Mouse (Mus musculus) forelimb bud, embryonic 11.5 days (tissue): Measurements from ENCODE around the gene Ndufa6.
"Not testable (repeated sequence)": the region's sequence is repeated elsewhere in the genome, so short reads cannot be mapped to it uniquely, and the experiment has no call there.

Experiments used
- DNase-seq: peaks from one replicate; pipeline ENCODE4 v3.0.0-alpha.2; 2012; ENCODE audit warnings: low read depth, low spot score

The Ndufa6 gene

GRCm38 (mm10) chr15:82368146-82368545, 14.0 kb upstream of the Ndufa6 start:
- DNase-seq = no peak

GRCm38 (mm10) chr15:82364561-82364960, 10.4 kb upstream of the Ndufa6 start:
- not testable (repeated sequence) for DNase-seq

DNA sequence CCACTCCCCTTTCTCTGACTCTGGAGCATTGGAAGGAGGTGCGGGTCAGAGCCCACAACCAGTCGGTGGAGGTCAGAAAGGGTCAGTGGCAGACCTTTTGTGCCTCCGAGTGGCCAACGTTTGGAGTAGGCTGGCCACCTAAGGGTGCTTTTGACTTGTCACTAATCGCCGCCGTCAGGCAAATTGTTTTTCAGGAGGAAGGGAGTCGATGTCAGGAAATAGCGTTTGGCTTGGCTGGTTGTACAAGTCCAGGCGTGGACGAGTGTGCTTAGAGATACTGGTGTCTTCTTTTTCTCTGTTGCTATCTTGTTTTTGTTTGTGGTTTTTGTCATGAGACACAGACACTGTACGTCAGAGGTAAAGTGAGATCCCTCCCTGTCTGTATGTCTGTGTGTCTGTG, 9.7 kb upstream of the Ndufa6 start:
- DNase-seq = not testable (repeated sequence)

DNA sequence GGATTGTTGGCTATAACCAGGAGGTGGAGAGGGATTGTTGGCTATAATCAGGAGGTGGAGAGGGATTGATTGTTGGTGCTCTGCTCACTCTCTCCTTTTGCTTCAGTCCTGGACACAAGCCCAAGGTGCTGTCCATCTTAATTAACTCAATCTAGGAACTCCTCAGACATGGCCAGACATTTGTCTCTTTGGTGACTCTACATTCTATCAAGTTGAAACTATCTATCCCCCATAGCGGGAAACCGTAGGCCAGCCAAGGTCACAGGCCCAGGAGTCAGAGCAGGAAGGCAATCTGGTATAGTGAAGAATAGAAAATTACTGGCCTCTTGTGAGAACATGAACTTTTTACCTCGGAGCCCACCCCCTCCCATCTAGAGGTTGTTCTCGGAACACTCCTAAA, 8.1 kb upstream of the Ndufa6 start:
- no peak for DNase-seq

GRCm38 (mm10) chr15:82361459-82362018, 7.4 kb upstream of the Ndufa6 start:
- no peak for DNase-seq

DNA sequence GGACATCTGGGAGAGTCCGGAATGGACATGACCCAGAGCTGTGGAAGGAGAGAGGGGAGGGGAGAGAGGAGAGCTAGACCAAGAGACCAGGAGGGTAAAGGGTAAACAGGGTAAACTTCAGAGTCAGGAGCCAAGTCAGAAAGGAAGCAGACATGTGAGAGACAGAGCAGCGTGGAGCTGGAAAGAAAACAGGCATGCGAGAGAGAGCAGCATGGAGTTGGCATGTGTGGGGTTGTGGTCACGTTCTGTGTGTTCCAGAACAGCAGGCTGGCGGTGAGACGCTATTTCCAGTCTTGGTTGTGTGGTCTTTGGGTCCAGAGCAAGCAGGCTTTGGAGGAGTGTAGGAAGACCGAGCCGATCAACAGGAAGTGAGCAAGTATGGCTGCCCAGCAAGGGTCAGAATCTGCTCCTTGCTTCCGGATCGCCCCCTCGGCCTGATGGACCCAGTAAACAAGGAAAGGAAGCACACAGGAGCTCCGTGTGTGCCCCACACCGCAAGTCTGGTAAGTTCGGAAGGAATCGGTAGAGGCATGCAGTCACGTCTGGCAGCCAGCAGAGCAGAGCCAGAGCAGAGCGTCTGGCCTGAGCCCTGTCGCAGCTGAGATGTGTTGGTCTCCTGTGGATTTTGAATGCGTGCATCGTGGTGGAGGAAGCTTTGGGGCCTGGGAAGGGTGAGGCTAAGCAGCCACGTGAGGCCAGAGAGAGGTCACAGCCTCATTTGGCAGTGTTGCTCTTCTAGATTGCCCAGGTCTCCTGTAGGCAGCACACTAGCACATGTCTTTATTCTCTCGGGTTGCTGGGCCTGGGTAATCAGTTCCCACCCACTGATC, 4.5 kb upstream of the Ndufa6 start:
- DNase-seq = no peak

- no peak for DNase-seq
These were observed 393 bp downstream of the Ndufa6 start for GRCm38 (mm10) chr15:82353745-82354113.

DNA sequence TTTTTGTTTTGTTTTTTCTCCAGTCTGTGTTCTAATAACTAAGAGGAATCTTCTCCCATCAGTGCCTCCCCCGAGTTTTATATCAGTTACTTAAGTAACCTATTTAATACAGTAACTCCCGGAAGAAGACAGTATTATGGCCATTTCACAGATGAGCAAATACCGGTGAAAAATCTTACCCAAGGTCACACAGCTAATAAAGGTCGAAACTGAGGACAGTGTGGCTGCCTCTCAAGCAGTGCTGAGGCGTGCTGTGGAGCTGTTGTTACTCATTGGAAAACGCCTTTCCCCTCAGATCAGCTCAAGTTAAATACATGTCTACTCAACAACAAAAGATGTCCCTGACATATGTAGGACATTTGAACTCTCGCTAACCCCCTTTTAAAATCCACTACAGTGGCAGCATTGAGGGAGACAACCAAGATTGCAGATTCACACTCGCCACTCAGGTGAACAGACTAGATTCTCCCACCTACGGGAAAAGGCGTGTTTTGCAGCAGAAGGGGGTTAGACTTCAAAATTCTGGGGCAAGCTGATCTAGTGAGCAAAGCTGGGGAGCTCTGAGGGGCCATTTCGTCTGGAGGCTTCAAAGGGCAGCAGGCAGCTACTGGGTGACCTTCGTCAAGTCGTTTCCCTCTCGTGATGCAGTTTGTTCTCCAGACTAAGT, 911 bp downstream of the Ndufa6 start:
- no peak for DNase-seq

GRCm38 (mm10) chr15:82351480-82351879, 2.6 kb downstream of the Ndufa6 start:
- no peak for DNase-seq

- no peak for DNase-seq
These were observed 3.8 kb downstream of the Ndufa6 start for GRCm38 (mm10) chr15:82350349-82350748.

GRCm38 (mm10) chr15:82348999-82349341, 5.2 kb downstream of the Ndufa6 start:
- DNase-seq = no peak

DNA sequence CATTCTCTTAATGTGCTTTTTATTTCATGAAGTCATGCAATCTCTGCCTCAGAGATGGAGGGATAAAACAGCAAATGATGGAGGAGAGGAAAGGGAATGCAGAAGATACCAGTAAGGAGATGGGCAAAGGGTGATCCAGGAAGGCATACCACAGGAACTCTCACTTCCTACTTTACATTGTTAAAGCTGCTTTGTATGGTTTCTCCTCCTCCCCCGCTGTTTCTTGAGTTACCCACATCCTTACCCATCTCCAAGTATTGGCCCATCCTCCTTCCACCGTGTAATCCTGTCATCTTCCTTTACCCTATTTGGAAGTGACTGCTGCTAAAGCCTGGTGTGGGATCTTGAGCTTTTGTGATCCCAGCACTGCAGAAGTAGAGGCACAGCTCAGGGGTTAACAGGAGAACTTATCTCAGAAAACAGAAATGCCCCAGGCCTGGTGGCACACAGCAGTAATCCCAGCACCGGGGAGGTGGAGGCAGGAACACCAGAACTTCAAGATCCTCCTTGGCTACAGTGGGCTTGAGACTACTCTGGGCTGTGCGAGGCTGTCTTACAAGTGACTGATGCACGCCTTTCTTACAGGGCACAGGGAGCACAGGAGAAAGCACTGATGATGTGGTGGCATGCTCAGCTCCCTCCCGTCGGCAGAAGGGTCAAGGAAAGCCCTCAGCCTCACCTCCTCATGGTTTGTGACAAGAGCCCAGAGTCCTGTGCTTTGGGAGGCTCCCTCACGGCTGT, 5.7 kb downstream of the Ndufa6 start:
- DNase-seq = no peak

DNA sequence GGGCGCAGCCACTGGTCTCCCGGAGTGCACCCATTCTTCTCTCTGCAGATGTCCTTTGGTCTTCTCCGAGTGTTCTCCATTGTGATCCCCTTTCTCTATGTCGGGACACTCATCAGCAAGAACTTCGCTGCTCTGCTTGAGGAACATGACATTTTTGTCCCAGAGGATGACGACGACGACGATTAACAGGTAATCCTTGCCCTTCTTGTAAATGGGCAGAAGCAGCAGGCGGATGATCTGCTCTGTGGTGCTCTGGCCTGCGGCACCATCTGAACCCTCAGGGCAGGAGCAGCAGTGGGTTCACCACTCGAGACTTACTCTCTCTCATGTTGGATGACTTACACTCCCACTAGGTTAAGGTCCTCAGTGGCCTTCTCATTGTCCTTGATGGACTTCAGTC, 6.3 kb downstream of the Ndufa6 start:
- DNase-seq = no peak

DNA sequence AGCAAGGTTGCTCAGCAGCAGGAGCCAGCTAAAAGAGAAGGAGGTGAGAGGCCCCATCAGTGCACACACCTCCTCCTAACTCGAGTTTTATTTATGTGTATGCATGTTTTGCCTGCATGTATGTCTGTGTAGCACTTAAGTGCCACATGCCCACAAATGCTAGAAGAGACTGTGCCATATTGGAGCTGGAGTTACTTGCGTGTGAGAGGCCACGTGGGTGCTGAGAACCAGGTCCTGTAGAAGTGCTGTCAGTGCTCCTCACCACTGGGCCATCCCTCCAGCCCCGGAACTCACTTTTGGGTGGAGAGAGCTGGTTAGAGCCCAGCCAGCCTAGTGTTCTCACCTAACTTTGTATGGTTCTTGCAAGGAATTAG, 6.8 kb downstream of the Ndufa6 start:
- no peak for DNase-seq

- no peak for DNase-seq
These were observed 7.4 kb downstream of the Ndufa6 start for GRCm38 (mm10) chr15:82346580-82347302.

GRCm38 (mm10) chr15:82345820-82346470, 8.2 kb downstream of the Ndufa6 start:
- DNase-seq = peak; percentile 99

- DNase-seq = no peak
These were observed 9.2 kb downstream of the Ndufa6 start for GRCm38 (mm10) chr15:82344971-82345370.

DNA sequence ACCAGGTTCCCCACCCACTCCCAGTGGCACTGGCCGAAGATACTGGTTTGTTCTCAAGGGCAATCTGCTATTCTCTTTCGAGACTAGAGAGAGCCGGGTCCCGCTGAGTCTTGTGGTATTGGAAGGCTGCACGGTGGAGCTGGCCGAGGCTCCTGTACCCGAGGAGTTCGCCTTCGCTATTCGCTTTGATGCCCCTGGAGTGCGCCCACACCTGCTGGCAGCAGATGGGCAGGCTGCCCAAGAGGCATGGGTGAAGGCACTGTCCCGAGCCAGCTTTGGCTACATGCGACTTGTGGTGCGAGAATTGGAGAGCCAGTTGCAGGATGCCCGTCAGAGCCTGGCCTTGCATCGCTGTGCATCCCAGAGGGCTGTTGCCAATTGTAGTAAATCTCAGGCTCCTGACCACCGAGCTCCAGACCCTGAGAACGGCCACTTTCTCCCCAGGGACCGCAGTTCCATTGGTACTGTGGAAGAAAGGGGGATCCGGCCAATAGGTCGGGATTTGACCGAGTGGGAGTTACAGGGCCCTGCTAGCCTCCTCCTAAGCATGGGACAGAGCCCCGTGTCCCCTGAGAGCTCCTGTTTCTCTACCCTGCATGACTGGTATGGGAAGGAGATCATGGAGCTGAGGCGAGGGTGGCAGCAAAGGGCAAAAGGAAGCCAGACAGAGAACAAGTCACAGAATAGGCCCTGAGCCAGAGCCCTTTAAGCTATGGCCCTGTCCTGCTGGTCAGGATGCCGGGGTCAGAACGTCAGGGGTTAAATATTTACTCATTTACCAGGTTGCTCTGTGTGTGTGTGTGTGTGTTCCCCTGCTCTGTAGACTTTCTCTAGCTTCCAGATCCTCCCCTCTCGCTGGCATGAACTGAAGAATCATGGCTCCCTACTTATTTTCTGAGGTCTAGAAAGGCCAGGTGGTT, 10.5 kb downstream of the Ndufa6 start:
- no peak for DNase-seq

- no peak for DNase-seq
These were observed 11.6 kb downstream of the Ndufa6 start for GRCm38 (mm10) chr15:82342543-82342935.
